Mouse (Mus musculus) embryonic facial prominence, embryonic 11.5 days (tissue): ENCODE results near the gene Scarb1. TPM values are rescaled to one million over a fixed set of nuclear protein-coding genes. Genes with fewer than 3 reads are reported as not detected.
"Not testable (repeated sequence)": the region's sequence is repeated elsewhere in the genome, so short reads cannot be mapped to it uniquely, and the experiment has no call there.

Experiments
- ATAC-seq: fragments of 200-750 bp; cut with Nextera tagmentation; replicated peaks from 2 replicates; pipeline ENCODE4 v1.8.0; 2017; ENCODE audit warnings: low read depth; ENCODE audit not compliant: insufficient number of reproducible peaks, low FRiP score, low TSS enrichment
- DNase-seq: peaks from one replicate; pipeline ENCODE4 v3.0.0-alpha.2; 2015; ENCODE audit warnings: low spot score
- H3K27ac ChIP-seq: fragments of 300-500 bp; sonication (generic); replicated peaks from 2 replicates; pipeline ENCODE4 v1.5.1; 2014; ENCODE audit warnings: mild to moderate bottlenecking, low read depth, low read length, control low read depth
- H3K27me3 ChIP-seq: fragments of 300-500 bp; sonication (generic); 2 replicates; pipeline ENCODE4 v1.6.1; 2014; ENCODE audit warnings: mild to moderate bottlenecking, low read length, moderate library complexity, mixed read lengths; ENCODE audit not compliant: control insufficient read depth, insufficient read depth
- H3K36me3 ChIP-seq: fragments of 300-500 bp; sonication (generic); replicated peaks from 2 replicates; pipeline ENCODE4 v1.6.1; 2014; ENCODE audit warnings: low read depth, mild to moderate bottlenecking, low read length, moderate library complexity, mixed read lengths; ENCODE audit not compliant: control insufficient read depth, insufficient read depth
- H3K4me1 ChIP-seq: fragments of 300-500 bp; sonication (generic); 2 replicates; pipeline ENCODE4 v1.6.1; 2014; ENCODE audit warnings: low read length, mixed read lengths; ENCODE audit not compliant: control insufficient read depth, insufficient read depth
- H3K4me2 ChIP-seq: fragments of 300-500 bp; sonication (generic); 2 replicates; pipeline ENCODE4 v1.6.1; 2014; ENCODE audit warnings: low read depth, mild to moderate bottlenecking, control low read depth, low read length, moderate library complexity
- H3K4me3 ChIP-seq: fragments of 300-500 bp; sonication (generic); 2 replicates; pipeline ENCODE4 v1.5.1; 2014; ENCODE audit warnings: low read depth, low read length, control low read depth
- H3K9ac ChIP-seq: fragments of 300-500 bp; sonication (generic); replicated peaks from 2 replicates; pipeline ENCODE4 v1.6.1; 2014; ENCODE audit warnings: mild to moderate bottlenecking, control low read depth, low read length
- H3K9me3 ChIP-seq: fragments of 300-500 bp; sonication (generic); replicated peaks from 2 replicates; pipeline ENCODE4 v1.6.1; 2016; ENCODE audit warnings: mild to moderate bottlenecking, low read length, inconsistent platforms, mixed read lengths; ENCODE audit not compliant: control insufficient read depth
- WGBS: fragments of 180-500 bp; shearing (Covaris S2); extraction: QIAGEN DNeasy Blood & Tissue Kit; methylation state at CpG from one replicate; pipeline ENCODE4 v1.1.7; 2014; 5-methylcytosine and 5-hydroxymethylcytosine counted together
- polyA plus RNA-seq: library from polyadenylated mRNA; unstranded; fragments of >200 nt; fragmentation: Nextera tagmentation; extraction: Ambion mirVana; gene quantifications from 2 replicates; pipeline ENCODE4 v1.2.1, GENCODE M21; 2014

The Scarb1 gene
- 22.7 and 26.4 TPM in 2 replicates for polyA plus RNA-seq

DNA sequence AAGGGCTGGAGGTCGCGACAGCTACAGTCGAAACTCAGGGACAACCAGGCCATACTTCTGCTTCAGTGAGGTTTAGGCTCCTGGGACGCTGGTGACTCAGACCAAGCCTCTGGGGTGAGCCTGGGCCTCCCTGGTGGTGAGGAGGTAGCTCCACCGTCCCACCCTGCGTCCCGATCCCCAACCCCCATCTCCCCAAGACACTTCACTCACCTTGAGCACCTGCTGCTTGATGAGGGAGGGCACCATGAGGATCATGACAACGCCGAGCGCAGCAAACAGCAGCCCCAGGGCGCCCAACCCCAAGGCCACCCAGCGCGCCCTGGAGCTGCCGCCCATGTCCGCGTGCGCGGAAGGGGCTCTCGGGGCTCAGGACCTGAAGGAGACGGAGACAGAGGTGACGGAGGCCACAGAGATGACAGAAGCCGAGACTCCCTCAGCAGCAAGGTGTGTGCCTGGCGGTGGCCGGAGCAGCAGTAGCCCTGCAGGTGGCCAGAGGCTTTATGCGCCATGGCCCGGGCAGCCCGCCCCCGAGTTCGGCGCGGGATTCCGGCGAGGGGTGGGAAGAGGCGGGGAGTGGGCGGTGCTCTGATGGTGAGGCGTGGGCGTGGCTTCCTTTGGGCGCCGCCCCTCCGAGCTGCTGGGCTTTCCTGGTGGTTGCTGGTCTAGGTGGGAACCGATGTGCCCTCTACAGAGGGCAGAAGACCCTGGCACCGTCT is at the start of gene Scarb1:
Gene Scarb1, minus strand, starts transcription at position 548 of the 716 bp plus-strand sequence.
- Histone ChIP-seq H3K9me3 (no peaks in the 10 kb centered on the region), H3K4me2 (peak within 1 kb of the TSS; percentile 92), H3K4me1 (no peaks in the 10 kb centered on the region), H3K27me3 (no peaks in the 10 kb centered on the region), H3K36me3 (no peaks in the 10 kb centered on the region), H3K9ac (peak within 1 kb of the TSS; percentile 66), H3K27ac (no peak within 1 kb of the TSS), H3K4me3 (peak within 1 kb of the TSS; percentile 69)
- peak; percentile 77 for ATAC-seq
- peak; percentile 92 for DNase-seq
- under 1% methylated on average over 42 of the region's 42 CpGs for WGBS

DNA sequence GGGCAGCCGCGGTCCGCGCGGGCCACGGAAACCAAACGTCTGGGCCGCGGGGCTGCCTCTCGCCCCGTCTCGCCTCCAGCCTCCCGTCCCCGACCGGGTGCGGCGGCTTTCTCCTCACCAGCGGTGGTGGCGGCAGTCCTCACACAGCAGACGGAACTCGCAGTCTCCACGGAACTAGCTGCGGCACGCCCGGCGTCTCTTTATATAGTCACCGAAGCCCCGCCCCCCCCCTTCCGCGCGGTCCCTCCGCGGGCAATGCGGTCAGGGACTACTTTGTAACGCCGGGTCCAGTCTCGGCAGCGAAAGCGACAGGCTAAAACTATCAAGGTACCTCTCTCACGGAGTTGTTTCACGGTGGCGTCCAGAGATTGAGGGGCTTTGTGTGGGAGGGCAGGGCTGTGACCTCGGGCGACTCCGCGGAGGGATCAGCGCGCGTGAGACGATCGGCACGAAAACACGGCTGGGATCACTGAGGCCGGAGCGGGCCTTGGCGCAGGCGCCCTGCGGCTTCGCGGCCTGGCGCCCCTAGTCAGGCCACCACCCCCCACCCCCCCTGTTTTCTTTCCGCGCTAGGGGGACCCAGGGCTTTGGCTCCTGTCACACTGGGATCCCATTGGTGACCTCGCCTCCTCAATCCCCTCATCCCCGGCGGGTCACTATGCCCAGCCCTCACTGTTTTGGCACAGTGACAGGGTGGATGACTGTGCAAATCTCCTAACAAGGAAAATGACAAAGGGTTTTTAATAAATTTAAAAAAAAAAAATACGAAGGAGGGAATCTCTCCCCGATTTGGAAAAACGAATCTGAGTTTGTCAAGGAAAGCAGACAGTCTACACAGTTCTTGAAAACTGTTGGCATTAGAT is 48.9 kb upstream of the Scarb1 start, which contains the start of gene Ubc:
Gene Ubc, minus strand, starts transcription at position 624 of the 863 bp plus-strand sequence.
- Histone ChIP-seq H3K9me3 (no peaks in the 10 kb centered on the region), H3K4me1 (peaks cover 5% of the 10 kb centered on the region), H3K27me3 (no peaks in the 10 kb centered on the region), H3K36me3 (peaks cover 2% of the 10 kb centered on the region; the same call in 1 of the 2 replicates), H3K4me3 (peak within 1 kb of the TSS; percentile 100), H3K27ac (peak within 1 kb of the TSS; percentile 90), H3K9ac (peak within 1 kb of the TSS; percentile 98), H3K4me2 (peak within 1 kb of the TSS; percentile 95)
- ATAC-seq: peak; percentile 37
- 1% methylated on average over 65 of the region's 69 CpGs for WGBS
- DNase-seq: peak; percentile 88

DNA sequence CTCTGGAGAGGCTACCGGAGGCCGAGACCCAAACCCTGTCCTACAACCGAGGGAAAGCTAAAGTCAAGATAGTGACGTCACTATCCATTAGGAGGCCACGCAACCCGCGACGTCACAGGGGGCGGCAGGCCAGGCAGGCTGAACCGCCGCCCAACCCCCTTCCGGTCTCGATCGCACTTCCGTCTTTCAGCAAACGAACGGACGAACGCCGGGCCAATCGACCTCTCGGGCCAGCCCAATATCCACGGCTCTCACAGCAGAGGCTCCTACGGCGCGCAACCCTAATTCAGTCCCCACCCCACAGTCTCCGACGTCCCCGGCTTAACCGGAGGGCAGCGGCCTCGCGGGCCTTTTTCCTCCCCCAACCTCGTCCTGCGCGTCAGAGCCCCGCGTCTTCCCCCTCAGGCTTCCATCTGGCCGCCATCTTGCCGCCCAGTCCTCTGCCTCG is 48.3 kb upstream of the Scarb1 start, which contains the start of gene Gm10382:
Gene Gm10382, plus strand, starts transcription at position 192 of the 448 bp plus-strand sequence.
- under 1% methylated on average over 41 of the region's 41 CpGs for WGBS

DNA sequence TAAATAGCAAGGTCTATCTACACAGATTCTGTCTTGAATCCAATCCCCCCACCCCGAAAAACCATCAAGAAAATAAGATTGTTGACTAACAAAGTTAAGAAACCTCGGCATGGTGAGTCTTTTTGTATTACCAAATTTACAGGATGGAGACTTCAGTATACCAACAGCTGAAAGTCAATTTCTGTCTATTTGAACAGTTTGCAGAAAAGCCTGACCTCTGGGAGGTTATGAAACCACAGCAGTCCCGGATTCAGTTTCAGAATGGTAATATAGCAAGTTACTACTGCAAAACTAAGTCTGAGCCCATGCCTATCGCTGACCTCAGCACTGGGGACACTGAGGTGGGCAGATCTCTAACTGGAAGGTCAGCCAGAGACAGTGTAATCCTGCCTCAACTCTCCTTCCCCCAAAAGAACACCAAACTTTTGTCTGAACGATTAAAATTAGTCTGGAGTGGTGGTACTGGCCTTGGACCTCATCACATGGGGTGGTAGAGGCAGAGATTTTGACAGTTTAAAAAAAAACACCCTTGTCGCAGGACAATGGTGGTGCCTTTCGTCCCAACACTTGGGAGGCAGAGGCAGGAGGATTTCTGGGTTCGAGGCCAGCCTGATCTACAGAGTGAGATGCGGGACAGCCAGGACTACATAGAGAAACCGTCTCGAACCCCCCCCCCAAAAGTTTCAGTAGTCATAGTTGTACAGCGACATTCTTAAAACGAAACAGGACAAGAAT is 47.6 kb upstream of the Scarb1 start:
- 32% methylated on average over 13 of the region's 13 CpGs for WGBS
- DNase-seq: no peak
- H3K36me3 ChIP-seq: peaks cover 2% of the 10 kb centered on the region; the same call in 1 of the 2 replicates
- no peak overlapping the region for H3K27ac ChIP-seq
- no peaks in the 10 kb centered on the region for H3K27me3 ChIP-seq
- no peak for ATAC-seq
- H3K4me2 ChIP-seq: peak overlapping the region; percentile 95
- H3K4me3 ChIP-seq: peak overlapping the region; percentile 100
- no peaks in the 10 kb centered on the region for H3K9me3 ChIP-seq
- no peaks in the 10 kb centered on the region; the same call in none of the 2 replicates for H3K4me1 ChIP-seq
- peak overlapping the region; percentile 98 for H3K9ac ChIP-seq

More for the DNA sequence above, 48.3 kb upstream of the Scarb1 start, which contains the start of gene Gm10382:
- ATAC-seq (peak; percentile 5), DNase-seq (peak; percentile 83)
- H3K9ac ChIP-seq: peak within 1 kb of the TSS; percentile 98
- peak within 1 kb of the TSS; percentile 90 for H3K27ac ChIP-seq
- no peaks in the 10 kb centered on the region for H3K9me3 ChIP-seq
- peaks cover 2% of the 10 kb centered on the region; the same call in 1 of the 2 replicates for H3K36me3 ChIP-seq
- H3K4me3 ChIP-seq: peak within 1 kb of the TSS; percentile 100
- H3K4me2 ChIP-seq: peak within 1 kb of the TSS; percentile 95
- no peaks in the 10 kb centered on the region for H3K27me3 ChIP-seq
- peaks cover 5% of the 10 kb centered on the region for H3K4me1 ChIP-seq

DNA sequence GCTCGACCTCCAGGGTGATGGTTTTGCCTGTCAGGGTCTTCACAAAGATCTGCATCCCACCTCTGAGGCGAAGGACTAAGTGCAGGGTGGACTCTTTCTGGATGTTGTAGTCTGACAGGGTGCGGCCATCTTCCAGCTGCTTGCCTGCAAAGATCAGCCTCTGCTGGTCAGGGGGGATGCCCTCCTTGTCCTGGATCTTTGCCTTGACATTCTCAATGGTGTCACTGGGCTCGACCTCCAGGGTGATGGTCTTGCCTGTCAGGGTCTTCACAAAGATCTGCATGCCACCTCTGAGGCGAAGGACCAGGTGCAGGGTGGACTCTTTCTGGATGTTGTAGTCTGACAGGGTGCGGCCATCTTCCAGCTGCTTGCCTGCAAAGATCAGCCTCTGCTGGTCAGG is 46.4 kb upstream of the Scarb1 start:
- not testable (repeated sequence) for H3K27ac ChIP-seq, H3K27me3 ChIP-seq, H3K4me1 ChIP-seq, ATAC-seq, H3K4me2 ChIP-seq, H3K4me3 ChIP-seq, H3K9ac ChIP-seq, H3K36me3 ChIP-seq, H3K9me3 ChIP-seq, DNase-seq
- WGBS: 83% methylated on average over 4 of the region's 6 CpGs

DNA sequence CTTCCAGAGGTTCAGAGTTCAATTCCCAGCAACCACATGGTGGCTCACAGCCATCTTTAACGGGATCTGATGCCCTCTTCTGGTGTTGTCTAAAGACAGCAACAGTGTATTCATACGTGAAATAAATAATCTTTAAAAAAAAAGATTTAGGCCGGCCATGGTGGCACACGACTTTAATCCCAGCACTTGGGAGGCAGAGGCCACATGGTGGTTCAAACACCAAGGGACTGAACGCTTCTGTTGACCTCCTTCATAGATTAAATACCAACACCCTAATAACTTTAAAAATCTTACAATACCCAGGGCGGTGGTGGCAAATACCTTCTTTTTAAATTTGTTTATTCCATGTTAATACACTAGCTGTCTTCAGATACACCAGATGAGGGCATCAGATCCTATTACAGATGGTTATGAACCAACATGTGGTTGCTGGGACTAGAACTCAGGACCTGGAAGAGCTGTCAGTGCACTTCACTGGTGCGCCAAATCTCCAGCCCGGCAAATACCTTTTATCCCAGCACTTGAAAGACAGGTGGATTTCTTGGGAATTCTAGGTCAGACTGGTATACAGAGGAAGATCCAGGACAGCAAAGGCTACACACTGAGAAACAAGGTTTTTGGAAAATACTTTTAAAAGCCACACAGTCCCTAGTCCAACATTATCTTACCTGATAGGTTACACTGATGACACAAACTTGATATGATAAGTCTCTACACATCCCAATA is 44.5 kb upstream of the Scarb1 start:
- no peak overlapping the region for H3K27ac ChIP-seq
- no peaks in the 10 kb centered on the region for H3K9me3 ChIP-seq
- H3K36me3 ChIP-seq: peaks cover 2% of the 10 kb centered on the region
- no peak for DNase-seq
- H3K27me3 ChIP-seq: no peaks in the 10 kb centered on the region
- no peak for ATAC-seq
- WGBS: 79% methylated on average over 8 of the region's 8 CpGs
- no peak overlapping the region for H3K4me3 ChIP-seq
- no peaks in the 10 kb centered on the region; the same call in 1 of the 2 replicates for H3K4me1 ChIP-seq
- no peak overlapping the region for H3K4me2 ChIP-seq
- no peak overlapping the region for H3K9ac ChIP-seq
